Mouse (Mus musculus) common myeloid progenitor, adult 5-6 weeks (primary cell): ENCODE measurements around the gene Nme2. TPM values are rescaled to one million over a fixed set of nuclear protein-coding genes. Genes with fewer than 3 reads are reported as not detected.

ENCODE experiments used
- ATAC-seq: replicated peaks from 2 replicates; pipeline ENCODE4 v1.8.0; 2016; ENCODE audit warnings: low read depth, mild to moderate bottlenecking, moderate TSS enrichment, inconsistent platforms; ENCODE audit not compliant: poor library complexity, severe bottlenecking
- total RNA-seq: library from RNA; stranded (forward); fragments of 200-1000, 187-1606 nt; gene quantifications from 2 replicates; pipeline ENCODE4 v1.2.3, GENCODE M21; 2017

Gene Nme2
- 172 and 252 TPM in 2 replicates for total RNA-seq

DNA sequence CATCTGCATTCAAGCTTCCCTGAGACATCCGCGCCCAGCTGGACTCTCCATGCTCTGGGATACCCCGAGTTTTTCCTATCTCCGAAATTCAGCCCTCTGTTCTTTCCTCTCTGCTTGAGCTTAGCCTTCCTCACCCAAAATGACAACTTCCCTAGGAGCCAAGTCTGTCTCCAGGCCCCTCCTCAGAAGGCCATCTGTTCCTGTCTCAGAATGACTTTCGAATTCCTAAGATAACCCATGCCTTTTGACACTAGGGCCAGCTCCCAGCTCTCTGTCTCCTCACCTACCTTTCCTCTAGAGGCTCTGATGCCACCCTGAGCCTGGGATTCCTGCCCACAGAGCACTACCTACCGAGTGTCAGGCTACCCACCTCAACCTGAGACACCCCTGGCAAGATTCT lies at the start of gene Nme2:
Nme2 (minus strand) TSS at position 101 of the 400 bp plus-strand sequence.
- ATAC-seq = peak; percentile 36

DNA sequence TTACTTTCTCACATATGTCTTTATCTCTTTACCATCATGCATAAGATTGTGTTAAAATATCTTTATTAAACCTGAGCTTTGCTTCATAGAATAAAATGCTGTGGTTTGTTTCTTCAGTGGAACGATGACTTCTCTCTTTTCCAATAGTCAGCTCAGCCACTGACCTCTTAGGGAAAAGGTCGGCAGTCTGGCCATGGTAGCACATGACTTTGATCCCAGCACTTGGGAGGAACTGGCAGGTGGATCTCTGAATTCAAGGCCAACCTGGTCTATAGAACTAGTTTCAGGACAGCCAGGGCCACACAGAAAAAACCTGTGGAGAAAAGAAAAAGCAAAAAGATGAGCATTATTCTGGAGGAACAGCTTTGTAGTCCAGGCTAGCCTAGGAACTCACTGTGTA lies 47.3 kb upstream of the Nme2 start:
- ATAC-seq = no peak

DNA sequence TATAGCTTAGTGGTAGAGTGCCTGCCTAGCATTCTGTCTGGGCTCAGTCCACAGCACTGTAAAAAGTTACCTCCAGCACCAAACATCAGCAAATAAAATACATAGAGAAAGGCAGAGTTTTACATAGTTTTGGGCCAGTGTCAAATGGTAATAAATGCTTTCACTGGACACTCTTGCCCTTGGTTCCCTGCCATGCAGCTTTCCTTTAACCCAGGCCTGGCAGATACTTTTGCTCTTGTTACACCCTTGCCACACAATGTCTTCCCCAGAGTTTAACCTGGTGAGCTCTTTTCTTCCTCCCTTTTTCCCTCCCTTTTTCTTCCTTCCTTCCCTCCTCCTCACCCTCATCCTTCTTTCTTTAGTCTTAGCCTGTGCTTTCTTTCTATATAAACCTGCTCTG lies 43.2 kb upstream of the Nme2 start:
- ATAC-seq = no peak

DNA sequence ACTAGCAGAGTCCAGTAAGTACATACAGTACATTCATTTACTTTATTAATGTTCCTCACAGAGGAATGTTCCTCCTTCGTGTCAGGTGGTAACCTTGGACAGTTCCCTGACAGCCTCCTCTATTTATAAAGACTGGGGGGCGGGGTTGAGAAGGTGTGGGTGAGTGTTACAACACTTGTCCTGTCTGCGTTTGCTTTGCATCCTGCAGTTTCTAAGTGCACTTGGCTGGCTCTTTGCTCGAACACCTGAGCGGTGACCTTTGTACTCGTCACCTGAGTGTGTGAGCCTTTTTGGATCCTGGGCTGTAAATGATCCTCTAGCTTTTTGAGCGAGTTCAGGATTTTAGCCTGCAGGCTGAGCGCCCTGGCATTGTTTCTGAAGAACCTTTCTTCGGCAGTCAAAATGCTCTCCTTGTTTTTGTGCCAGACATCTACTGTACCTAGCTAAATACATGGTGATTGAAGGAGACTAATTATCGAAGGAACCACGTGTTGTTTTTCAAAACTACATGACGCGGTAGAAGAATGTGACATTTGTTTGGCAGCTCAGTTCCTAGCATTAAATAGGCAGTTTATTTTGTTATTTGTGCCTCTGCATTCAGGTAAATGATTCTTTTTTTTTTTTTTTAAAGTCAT lies 41.2 kb upstream of the Nme2 start:
- 0 out of 2 replicates have a peak, but pooled peaks have one; percentile 5 for ATAC-seq

DNA sequence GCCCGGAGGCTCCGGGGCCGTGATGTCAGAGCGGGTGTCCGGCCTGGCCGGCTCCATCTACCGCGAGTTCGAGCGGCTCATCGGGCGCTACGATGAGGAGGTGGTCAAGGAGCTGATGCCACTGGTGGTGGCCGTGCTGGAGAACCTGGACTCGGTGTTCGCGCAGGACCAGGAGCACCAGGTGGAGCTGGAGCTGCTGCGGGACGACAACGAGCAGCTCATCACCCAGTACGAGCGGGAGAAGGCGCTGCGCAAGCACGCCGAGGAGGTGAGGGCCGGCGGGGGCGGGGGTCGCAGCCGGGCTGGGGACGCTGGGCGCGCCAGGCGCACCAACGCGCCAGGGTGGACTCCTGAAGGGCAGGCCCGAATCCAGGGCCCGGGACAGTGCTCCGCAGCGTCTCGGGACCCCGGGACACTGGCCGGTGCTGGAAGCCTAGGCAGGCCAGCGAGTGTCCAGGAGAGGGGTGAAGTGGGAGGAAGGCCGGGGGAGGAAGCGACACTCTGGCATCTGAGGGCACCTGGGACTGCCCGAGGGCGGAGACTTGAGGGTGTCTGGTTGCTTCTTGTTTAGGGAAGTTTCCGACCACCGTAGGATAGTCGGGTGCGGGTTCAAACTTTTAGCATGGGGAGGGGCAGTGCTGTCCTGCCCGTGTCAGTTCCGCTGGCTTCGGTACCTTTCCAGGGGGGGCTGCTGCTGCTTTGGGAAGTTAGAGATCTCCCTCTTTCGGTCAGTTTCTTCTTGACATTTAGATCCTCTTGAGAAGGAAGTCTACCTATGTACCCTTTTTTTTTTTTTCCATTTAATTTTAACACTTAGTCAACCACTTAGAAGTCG lies 40.5 kb upstream of the Nme2 start:
- peak; percentile 55 for ATAC-seq

DNA sequence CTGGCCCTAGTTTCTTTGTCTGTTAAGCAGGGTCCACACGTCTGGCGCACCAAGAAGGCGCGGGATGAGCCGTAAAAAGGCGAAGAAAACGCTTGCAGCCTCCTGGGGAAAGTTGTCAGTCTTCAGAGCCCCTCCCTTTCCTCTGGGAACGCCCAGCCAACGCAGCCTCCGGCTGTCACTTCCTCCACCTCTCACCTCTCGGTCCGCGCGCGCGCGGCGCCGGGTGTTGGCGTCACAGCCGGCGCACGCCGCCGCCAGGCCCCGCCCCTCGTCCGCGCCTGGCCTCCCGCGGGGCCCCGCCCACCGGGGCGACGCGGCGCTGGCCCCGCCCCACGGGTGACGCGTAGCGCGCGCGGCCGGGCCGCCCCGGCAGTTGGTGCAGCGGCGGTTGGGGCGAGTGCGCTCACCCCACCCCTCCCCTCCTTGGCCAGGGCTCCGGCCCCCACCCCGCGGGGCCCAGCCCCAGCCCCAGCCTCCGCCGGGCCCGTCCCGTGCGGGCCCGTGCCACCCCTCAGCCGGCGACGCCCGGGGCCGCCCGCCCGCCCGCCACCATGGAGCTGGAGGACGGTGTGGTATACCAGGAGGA lies 39.8 kb upstream of the Nme2 start, which contains the start of gene Spag9:
Spag9 (plus strand) TSS at position 372 of the 586 bp plus-strand sequence.
- ATAC-seq = peak; percentile 73

DNA sequence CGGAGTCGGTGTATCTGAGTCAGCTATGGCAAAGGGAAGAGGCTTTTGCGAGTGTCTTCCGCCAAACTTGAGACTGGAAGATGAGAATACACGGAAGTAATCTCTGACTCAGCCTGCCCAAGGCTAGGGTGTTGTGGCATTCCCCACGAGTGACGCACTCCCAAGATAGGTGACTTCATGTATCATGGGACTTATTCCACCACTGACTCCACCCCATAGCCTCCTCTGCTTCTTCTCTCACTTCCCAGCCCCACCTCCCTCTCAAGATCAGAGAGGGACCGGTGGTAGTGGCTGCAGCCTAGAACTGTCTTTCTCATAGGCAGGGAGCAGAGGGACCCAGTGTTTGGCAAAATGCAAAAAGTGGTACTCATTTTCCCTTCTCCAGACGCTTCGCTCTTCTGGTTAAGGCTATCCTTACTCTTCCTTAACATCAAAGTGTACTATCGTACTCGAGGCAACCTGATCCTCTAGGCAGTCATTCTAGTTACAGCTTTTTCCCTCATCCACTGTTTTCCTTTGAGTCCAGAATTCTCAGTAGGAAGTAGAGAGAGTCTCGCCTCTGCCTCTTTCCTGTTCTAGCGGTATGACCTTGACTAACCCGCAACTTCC lies 39.2 kb upstream of the Nme2 start:
- peak; percentile 82 for ATAC-seq

DNA sequence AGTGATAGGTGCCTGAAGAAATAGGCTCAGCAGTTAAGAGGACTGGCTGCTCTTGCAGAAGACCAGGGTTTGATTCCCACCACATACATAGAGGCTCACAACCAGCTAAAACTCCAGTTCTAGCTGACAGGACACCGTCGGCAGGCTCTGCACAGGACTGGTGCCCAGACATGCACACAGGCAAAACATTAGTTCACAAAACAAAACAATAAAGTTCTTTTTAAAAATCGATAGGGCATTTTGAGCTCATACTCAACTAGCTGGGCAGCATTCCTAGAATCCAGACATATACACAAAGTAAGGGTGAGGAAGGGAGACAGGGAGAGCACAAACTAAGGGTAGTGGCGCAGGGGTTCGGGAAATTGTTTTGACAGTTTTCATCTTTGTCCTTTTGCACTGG lies 38.5 kb upstream of the Nme2 start:
- ATAC-seq = no peak

DNA sequence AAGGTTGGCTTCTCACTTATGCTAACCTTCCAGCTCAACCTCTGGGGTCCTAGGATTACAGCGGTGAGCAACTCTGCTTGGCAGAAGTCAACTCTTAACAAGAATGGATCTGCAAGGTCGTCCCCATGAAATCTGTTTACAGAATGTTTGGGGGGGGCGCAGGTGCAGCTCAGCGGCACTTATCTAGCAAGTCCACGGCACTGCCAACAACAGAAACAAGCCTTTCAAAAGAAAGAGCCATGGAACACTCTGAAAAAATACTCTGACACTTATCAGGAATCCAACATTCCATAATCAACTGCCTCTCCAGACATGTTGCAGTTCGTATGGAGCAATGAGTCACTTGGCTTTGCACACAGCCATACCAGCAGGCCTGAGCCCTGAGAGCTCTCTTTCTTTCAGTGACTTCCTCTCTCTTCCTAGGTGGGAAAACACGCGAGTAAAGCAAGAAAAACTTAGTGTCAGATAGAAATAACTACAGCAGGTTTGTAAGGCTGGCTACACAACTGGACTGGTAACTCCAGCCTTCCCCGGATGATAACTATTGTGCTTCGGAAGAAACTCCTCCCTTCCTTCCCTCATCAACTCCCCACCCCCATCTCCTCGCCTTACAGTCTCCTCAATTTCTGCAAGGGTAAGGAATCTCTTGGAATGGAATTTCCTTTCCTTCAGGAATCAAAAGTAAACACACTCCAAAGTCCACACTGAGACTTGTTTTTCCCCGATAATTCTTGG lies 32.4 kb upstream of the Nme2 start:
- ATAC-seq = no peak

DNA sequence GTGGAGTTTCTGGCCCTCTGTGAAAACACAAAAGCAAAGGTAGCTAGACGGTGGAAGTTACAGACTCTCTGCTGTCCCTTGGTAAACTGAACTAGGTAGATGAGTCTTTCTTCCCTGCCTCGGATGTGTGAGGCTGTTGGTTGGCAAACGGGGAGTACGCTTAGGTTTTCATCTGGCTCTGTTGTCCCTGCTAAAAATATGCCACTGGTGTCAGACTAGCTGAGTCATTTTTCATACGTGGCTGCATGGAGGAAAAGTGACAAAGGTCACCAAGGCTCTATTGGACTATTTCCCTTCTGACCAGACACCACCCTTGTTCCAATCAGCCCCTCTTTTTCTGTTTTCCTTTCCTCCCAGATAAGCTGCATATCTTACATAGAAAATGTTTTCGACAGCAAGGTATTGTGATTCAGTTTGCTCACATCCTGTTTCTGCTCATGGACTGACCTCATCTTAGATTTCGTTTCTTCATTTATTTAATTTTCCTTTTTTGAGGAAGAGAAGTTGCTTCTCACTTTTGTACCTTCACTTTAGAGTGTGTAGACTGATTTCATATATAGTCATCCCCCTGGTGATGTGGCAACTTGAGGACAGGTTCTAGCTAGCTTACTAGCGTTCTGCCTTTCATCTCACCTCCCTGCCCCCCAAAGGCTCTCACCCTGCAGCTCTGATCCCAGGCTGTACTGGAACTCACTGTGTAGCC lies 31.7 kb upstream of the Nme2 start:
- ATAC-seq = peak; percentile 59

DNA sequence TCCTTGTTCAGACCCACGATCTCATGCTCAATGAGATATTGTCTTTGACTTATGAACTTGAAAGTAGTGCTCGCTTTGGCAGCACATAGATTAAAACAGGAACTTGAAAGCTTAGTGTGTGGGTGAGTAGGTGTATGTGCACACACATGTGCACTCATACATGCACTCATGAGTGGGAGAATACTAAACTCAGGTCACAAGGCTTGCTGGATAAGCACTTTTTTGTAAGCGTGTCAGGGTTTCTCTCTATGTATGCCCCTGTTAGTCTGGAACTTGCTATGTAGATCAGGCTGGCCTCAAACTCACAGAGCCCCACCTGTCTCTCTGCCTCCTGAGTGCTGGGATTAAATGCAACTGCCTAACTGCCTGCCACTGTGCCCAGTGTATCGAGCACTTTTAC lies 31.0 kb upstream of the Nme2 start:
- no peak for ATAC-seq

DNA sequence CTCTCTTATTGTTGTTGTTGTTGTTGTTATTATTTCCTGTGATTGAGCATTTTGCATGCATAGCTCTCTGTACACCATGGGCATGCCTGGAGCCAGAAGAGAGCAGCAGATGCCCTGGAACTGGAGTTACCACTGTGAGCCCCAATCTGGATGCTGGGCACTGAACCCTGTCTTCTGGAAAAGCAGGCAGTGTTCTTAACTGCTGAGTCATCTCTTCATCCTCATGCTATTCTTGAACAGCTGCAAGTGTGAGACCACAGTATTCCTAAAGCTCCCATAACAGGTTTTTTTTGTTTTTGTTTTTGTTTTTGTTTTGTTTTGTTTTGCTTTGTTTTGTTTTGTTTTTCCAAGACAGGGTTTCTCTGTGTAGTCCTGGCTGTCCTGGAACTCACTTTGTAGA lies 30.2 kb upstream of the Nme2 start:
- no peak for ATAC-seq

DNA sequence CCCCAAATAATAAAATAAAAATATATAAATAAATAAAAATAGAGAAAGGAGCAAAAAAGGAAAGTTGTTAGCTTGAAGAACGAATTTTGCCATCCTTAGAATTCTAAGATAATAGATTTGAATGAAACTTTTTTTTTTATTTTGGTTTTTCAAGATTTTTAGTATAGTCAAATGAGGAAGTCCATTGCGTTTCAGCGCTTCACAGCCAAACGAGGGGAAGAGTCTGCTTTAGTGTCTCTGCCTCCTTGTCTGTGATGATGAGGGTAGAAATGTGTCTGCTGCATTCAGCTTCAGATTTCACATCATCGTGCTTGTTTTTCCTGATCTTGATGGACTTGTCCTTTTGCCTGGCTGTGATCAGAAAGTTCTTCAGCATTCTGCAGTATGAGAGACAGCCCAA lies 29.2 kb upstream of the Nme2 start:
- ATAC-seq = no peak

DNA sequence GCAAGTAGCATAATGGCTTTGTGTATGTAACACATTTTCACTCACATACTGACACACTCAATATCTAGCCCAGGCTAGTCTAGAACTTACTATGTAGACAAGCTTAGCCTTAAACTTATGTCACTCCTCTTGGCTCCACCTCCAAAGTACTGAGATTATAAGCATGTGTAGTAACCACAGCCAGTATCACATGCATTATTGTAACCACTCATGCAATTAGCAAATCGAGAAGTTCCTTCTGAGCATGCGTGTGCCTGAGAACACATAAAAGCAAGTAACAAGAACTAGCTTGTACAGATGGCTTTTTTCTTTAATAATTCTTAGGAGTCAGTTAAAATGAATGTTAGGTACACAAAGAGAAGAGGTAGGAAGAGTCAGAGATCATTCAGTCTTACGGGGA lies 28.6 kb upstream of the Nme2 start:
- no peak for ATAC-seq

DNA sequence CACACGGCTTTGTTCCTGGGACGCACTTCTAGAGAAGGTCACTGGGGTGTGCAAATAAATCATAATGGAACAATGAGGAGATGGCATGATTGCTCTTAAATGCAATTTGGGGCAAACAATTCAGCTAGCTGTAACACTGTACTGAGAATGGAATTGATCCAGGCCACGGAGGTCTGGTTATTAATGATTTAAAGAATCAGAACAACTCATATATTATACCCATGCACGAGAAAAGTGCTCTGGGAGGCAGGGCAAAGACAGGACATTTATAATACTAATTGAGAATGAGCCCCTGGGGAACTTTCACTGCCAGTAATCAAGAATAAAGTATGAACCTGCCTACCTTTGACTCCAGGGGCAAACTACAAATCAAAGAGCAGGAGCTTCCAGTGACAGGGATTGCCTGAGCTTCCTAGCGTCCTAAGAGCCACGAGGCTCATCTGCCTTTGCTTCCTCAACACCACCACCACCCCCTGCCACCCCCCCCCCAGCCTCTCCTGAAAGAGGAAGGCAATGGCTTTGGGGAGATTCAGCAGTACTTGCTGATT lies 23.5 kb upstream of the Nme2 start:
- ATAC-seq = no peak

DNA sequence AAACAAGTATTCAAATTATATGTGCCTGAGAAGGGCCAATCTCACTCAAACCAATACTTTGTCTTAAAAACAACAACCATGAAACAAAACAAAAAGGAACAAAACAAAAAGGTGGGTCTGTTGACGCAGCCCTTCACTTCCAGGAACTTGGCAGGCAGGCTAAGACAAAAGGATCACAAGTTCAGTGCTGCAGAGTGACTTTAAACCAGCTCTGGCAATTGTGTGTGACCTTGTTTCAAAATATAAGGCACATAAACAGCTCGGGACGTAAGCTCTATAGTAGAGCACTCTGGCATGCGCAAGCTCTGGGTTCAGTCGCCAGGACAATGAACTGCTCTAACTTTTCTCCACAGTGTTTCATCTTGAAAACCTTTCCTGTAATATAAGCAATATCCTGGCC lies 16.9 kb upstream of the Nme2 start:
- no peak for ATAC-seq

DNA sequence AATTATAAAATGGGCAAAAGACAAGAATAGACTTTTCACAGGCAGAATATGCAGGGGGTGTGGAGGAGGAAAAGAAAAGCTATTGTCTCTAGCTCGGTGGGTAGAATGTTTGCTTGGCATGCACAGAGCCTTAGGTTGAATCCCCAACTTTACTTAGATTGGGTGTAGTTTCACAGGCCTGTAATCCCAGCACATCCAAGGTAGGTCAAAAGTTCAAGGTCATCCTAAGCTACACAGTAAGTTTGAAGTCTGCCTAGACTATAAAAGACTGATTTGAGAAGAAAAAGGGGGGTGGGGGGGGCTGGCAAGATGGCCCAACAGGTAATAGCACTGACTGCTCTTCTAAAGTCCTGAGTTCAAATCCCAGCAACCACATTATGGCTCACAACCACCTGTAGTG lies 13.7 kb upstream of the Nme2 start:
- no peak for ATAC-seq

DNA sequence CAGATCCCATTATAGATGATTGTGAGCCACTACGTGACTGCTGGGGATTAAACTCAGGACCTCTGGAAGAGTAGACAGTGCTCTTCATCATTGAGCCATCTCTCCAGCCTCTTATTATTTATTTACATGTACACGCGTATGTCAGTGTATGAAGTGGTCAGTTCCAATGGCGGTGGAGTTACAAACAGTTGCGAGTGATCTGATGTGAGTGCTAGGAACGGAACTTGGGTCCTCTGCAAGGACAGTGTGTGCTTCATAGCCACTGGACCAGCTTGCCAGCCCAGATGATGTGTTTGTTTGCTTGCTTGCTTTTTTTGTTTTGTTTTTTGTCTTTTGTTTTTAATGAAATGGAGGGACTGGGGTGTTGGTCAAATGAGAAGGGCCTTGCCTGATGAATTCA lies 13.1 kb upstream of the Nme2 start:
- no peak for ATAC-seq

DNA sequence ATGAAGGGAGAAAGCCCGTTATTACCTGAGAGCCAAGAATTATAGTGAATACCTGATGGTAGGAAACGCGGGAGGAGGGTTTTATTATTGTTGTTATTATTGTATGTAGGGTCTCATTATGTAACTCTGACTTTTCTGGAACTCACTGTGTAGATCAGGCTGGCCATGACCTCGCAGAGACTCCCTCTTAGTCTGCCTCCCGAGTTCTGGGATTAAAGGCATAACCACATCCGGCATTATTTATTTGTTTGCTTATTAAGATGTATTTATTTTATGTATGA lies 12.7 kb upstream of the Nme2 start:
- ATAC-seq = no peak
